Mouse (Mus musculus) granulocyte monocyte progenitor cell, adult 5-6 weeks (primary cell): ENCODE results near the gene Cemip. TPM values are rescaled to one million over a fixed set of nuclear protein-coding genes. Genes with fewer than 3 reads are reported as not detected.
"Not testable (repeated sequence)": the region's sequence is repeated elsewhere in the genome, so short reads cannot be mapped to it uniquely, and the experiment has no call there.

ENCODE experiments used
- ATAC-seq: replicated peaks from 2 replicates; pipeline ENCODE4 v1.8.0; 2016; ENCODE audit warnings: mild to moderate bottlenecking, moderate TSS enrichment, inconsistent platforms; ENCODE audit not compliant: poor library complexity, severe bottlenecking
- total RNA-seq, 2 experiments: library from RNA; stranded (forward) in 1 of 2; stranded (reverse) in 1 of 2; fragments of 200-712, 200-1000 nt in 1 of 2; fragments of >200 nt in 1 of 2; fragmentation: Nextera tagmentation in 1 of 2; gene quantifications; 2 replicates each; pipeline ENCODE4 v1.2.3; 2014 to 2017

Gene Cemip
- total RNA-seq, 2 experiments from 2014 or later: not detected

DNA sequence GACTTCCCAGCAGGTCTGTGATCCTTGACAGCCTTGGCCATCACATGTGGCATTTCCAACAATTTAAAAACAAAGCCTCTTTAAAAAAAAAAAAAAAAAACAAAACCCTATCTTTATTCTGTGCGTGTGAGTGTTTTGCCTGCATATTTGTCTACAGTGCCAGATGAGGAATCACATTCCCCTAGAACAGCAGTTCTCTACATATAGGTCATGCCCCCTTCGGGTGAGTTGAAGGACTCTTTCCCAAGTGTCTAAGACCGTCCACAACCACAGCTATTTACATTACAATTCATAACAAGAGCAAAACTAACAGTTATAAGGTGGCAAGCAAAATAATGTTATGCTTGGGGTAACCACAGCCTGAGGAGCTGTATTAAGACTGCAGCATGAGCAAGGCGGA, 184.9 kb downstream of the Cemip start:
- no peak for ATAC-seq

DNA sequence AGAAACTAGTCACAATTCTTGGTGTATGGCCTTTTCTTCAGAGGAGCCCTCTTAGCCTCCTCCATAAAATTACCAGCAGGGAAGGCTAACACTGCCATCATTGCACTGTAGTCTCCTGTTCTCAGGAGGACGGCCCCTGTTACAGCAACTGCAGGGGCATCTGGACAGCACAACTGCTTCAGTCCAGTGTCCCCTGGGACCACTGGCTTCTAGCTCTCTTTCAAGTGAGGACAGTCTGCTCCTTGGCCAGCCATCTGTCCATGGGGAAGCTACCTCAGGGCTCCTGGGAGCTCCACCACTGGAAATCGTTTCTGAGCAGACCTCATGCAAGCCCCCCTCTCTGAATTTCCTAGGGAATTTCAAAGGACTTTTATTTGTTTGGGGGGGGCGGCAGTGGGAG, 185.8 kb downstream of the Cemip start:
- no peak for ATAC-seq

DNA sequence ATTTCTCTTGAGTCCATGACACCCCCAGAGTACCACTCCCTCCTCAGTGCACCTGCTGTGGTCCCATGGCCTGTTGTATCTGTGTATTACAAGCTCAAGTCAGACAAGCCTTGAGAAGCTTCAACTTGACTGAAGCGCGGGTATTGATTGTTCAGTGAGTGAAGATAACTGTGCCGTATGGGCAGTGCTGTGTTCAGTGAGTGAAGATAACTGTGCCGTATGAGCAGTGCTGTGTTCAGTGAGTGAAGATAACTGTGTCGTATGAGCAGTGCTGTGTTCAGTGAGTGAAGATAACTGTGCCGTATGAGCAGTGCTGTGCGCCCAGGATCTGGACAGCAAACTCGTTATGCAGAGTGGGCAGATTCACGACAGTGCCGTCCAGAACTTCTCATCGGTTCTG, 188.0 kb downstream of the Cemip start:
- no peak for ATAC-seq

DNA sequence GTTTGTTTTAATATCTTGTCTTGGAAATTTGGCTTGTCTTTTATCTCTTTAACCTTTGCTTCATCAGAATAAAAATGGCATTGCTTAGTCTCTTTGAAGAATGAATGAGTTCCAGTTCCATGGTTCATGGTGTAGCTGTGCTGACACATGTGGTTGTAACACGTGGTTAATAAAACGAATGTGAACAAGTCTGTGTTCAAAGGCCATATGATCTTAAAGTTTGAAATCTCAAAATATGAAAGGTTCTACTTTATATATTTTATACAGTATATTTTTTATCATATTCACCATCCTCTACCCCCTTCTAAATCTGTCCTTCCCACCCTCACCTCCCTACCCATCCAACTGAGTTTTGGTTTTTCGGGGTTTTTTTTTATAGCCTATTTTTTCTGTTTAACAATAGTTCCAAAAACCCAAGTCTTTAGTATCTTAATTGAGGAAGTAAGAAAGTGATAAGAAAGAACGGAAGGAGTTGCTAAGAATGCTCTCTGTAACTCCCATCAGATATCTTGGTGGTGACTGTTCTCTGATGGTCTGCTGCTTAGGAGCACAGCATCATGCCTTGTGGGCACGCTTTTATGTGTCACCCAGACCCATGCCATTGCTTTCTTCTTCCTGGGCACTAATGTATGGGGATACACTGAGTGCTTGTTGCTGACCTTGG, 190.1 kb downstream of the Cemip start:
- no peak for ATAC-seq

DNA sequence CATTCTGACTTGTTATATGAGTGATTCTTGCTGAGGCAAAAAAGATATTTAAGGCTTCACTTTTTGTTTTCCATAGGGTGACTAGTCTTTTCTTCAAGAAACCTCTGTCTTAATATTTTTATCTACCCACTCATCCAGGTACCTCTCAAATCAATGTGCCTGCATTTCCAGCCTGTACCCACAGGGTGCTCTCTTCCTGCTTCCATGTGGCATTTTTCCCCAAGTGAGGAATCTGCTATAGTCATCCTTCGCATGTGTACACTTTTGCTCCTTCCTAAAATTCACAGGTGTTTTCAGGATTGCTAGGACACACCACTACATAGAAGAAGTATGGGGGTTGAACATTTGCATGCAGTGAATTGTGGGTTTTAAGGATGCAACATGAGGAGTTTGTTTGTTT, 192.0 kb downstream of the Cemip start:
- no peak for ATAC-seq

DNA sequence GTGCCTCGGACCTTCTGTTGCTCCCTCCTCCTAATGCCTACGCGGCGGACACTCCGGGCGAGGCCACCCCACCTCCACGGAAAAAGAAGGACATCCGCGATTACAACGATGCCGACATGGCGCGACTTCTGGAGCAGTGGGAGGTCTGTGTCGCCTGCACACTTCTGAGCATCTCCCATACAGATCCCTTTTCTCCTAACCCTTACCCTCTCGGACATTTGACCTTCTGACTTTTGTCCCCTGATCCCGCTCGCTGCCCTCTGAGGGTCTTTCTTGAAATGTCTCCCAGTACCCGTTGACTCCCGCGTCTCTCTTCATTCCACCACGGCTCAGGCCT, 194.0 kb downstream of the Cemip start:
- ATAC-seq: no peak

DNA sequence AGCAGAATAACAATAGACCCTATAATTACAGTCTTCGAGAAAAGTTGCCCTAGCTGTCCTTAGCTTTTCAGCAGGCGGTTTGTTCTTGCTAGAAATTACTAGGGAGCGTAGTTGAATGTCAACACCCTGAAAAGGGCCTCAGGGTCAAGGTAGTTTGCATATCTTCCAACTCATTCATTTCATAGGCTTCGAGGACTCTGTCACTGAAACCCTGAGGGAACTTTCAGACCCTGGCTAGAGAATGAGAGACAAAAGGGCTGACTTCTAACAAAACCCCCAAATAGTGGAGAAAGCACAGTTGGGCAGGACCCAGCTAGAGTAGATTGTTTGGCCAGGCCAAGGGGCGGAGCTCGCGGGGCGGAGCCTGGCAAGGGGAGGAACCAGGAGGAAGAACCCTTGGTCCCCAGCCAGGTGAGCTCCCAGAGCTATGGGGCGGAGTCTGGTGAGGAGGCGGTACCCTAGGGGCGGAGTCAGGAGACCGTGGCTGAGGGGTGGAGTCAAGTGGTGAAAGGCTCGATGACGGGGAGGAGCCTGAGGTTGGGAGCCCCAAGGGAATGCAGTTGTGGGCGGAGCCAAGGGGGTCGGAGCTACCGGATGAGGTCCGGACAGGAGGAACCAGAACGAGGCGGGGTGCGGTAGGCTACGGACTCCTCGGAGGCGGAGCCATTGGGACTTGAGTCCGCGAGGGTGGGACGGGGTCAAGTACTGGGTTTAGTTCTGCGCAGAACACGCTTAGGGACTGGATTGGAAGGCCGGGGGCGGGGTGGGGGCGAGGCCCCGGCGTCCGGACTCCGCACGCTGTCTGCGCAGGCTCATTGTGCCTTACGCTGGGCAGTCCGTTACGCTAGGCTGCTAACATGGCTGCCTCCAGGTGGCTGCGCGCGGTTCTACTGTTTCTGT, 194.6 kb downstream of the Cemip start:
- ATAC-seq: peak; percentile 90

DNA sequence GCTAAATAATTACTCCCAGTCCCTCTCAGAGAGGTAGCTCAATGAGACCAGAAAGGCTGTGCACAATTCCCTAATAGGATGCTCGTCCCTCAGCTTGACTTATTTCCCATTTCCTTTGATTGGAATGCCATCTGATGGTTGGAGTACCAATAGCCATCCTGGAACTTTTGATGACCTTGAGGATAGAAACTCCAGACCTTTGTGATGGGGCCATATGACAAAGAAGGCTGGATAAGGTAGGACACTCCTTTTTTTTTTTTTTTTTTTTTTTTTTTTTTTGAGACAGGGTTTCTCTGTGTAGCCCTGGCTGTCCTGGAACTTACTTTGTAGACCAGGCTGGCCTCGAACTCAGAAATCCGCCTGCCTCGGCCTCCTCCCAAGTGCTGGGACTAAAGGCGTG, 196.4 kb downstream of the Cemip start:
- not testable (repeated sequence) for ATAC-seq

DNA sequence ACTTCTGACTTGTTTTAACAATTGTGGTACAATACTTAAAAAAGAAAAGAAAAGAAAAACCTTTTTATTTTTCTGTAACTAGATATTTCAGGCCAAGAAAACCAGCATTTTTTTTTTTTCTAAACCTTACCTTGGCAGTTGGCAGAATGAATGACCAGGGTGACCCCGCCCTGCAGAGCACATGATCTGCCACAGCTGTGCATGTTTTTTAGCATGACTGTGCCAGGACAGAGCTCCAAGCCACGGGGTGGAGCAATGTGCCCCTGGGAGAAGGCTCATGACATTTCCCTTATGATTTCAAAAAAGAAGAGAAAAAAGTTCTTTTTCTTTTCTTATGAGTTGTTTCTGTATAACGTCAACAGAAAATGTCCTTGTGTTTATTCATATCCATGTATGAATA, 196.9 kb downstream of the Cemip start:
- ATAC-seq: no peak

DNA sequence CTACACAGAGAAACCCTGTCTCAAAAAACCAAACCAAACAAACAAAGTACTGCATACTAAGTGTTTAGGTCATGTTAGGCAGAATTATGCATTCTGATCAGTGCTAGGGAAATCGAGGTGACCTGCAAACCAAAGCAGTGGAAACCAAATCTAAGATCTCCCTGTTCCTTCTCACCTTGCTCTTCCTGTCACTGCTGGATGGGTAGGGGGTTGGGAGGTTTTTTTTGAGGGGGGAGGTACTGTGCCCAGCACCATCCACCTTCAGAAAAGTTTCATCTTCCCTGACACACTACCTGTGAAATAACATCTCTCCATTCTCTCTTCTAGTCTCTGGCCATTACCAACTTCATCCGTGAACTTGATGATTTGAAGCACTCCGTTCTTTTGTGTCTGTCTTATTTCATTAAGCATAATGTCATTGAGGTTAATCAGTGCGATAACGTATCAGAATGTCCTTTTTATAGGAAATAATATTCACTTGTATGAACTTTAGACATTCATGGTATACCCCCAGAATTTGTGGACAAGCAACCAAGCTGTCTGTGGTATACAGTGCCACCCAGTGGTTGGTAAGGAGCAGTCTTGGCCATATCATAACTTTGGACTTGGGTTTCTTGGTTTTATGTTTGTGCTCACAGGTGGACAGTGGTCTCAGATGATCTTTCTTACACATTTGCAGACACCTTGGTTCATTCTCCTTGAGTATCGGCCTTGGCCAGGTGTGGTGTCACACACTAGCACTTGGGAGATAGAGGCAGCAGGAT, 199.8 kb downstream of the Cemip start:
- no peak for ATAC-seq

DNA sequence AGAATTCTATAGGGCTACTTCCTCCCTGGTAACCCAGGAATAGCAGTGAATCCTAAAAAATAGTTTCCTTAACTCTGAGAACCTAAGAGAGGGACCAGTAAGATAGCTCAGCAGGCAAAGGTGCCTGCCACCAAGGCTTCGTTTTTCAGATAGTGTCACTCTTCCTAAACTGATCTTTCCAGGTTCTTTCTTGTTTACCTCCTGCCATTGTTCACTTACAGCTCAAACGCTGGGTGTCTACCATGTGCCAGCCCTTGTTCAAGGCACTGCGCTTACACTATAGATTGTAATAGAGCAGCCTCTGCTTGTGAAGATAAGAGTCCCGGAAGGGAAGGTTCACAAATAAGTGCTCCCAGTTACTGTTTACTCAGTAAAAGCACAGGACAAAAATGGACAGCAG, 200.5 kb downstream of the Cemip start:
- no peak for ATAC-seq

DNA sequence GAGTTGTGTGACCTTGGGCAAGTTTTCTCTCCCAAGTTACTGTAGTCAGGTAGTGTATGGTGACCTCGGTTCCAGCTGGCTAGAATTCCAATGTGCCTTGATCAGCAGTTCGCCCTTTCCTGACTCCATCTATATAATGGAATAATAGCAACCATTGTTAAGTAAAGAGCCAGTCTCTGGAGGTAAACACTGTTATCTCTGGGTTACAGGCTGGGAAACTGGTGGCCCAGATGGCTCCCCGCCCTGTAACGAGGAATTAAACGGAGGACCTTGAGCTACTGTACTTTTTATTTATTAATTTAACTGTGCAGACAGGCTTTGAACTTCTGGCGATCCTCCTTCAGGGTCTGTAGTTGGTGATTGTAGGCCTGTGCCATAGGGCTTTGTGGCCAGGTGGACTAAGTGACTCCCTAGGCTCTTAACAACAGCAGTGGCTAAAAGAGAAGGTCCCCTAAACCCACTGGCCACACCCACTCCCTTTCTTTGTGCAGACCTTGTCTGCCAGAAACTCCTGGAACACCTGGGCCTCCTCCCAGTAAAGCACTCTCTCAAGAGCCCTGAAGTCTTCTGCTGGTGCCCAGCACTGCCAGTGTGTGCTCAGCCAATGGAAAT, 201.3 kb downstream of the Cemip start:
- ATAC-seq: no peak

DNA sequence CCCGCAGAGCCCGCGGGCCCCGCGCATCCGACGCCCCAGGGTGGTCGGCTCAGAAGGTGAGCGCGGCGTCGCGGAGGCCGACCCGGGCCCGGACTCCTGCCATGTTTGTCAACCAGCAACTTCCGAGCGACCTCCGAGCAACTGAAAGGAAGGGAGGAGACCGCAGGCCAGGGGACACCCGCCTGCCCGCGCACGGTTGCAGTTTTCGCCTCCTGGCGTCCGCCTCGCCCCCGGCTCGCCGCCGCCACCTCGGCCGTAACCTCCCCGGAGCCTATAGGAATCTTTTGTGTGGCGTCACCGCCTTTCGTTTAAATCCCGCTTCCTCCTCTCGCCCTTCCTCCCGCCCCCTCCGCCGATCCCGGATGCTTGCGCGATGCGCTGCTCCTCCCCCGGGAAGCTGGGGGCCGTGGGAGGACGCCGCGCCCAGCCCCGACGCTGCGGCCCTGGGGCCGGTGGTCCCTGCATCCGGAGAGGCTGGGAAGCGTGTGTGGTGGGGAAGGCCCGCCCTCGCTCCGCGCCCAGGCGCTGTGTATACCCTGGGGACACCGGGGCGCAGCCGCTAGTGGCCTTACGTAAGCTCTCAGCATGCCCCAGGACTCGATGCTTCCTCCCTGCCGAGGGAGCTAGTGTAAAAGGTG, 202.2 kb downstream of the Cemip start, which contains the start of the genes Tlnrd1 and Mesd:
TSS of gene Tlnrd1 (minus strand) at position 285 of the 638 bp plus-strand sequence.
TSS of gene Mesd (plus strand) at position 446 of the 638 bp plus-strand sequence.
- peak; percentile 83 for ATAC-seq

DNA sequence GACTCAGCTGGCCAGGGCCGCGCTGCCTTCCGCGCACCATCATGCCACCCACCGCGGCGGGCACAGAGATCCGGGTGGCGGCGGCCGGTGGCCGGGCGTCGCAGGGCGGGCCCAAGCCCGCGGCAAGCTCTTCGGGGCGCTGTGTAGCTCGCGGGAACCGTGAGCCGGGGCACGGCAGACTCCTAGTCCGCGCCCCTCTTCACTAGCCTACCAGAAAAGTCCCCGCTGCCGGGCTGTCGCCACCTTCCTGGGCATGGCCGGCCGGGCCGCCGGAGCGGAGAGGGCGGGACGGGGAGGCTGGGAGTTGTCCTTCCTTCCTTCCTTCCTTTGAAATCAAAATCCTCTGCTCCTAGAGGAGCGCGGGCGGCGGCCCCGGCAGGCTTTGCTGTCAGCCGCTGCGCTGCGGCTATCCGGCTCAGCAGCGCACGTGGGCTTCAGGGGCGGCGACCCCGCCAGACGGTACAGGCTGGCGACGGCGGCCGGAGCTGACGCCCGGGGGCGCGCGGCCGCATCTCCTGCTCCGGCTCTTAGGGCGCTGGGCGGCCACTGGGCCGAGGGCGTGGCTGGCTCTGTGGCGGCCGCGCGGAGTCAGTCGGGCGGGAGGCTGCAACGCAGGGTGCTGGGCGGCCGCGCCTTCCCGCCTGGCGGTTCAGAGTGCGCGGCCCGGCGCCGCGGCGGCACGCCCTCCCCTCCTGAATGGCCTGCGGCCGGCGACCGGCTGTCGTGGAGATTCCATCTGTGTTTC, 202.9 kb downstream of the Cemip start:
- peak; percentile 47 for ATAC-seq

Other genes starting within 250 kb of the Cemip start
- 4.9 and 5.8 TPM in 2 replicates for gene Tlnrd1, start 202.2 kb downstream of the Cemip start, total RNA-seq (2014; fragmentation: Nextera tagmentation)
- gene Tlnrd1, start 202.2 kb downstream of the Cemip start, total RNA-seq (2017): 5.6 and 6.4 TPM in 2 replicates
- gene Mesd, start 202.0 kb downstream of the Cemip start, total RNA-seq (2014; fragmentation: Nextera tagmentation): 22.6 and 29.3 TPM in 2 replicates
- 55.4 and 70.9 TPM in 2 replicates for gene Mesd, start 202.0 kb downstream of the Cemip start, total RNA-seq (2017)
- gene Abhd17c, start 65.4 kb upstream of the Cemip start, total RNA-seq (2014; fragmentation: Nextera tagmentation): 42.3 and 51.2 TPM in 2 replicates
- 14.9 and 18.6 TPM in 2 replicates for gene Abhd17c, start 65.4 kb upstream of the Cemip start, total RNA-seq (2017)